Mouse (Mus musculus): Measurements from ENCODE around the gene Fam83e.

DNA sequence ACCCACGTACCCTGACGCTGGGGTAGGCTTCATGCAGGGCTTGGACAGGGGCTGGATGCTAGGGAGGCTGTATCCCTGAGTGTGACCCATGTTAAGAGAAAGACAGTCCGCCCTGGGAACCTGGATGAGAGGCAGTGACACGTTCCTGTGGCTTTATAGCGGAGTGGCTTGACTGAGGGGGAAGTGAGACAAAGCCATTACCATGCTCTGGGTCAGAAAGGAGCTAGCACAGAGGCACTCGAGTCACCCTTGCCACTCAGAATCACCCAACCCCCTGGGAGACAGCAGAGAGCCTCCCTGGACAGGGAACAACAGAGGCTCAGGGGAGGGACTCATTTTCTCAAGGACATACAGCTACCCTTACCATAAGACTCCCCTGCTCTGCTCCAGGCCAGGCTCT is 31.9 kb upstream of the Fam83e start:
- TF ChIP-seq CTCF (IDR thresholded peaks at IDR 0.05; ENCODE audit: borderline replicate concordance, insufficient read depth, low read depth, low read length): no peak
- TF ChIP-seq POLR2A (IDR thresholded peaks at IDR 0.05; ENCODE audit: borderline replicate concordance, insufficient read depth, low read length): no peak
